Mouse (Mus musculus) kidney, adult 10 weeks (tissue): ENCODE measurements around the gene Os9. TPM values are rescaled to one million over a fixed set of nuclear protein-coding genes. Genes with fewer than 3 reads are reported as not detected.

ENCODE experiments used
- polyA plus RNA-seq: library from polyadenylated mRNA; stranded (reverse); fragments of 350-450 nt; fragmentation: Illumina TruSeq; extraction: RNeasy Lipid Tissue Mini Kit (QIAGEN cat#74804); gene quantifications from one replicate; pipeline ENCODE4 v1.2.3, GENCODE M21; 2014; ENCODE audit warnings: low read depth, low replicate concordance

Os9 gene
- polyA plus RNA-seq: 9.4 TPM

GRCm38 (mm10) chr10:127121066-127121477, at the start of gene Os9:
Gene Os9, minus strand, starts transcription at chr10:127121131.

GRCm38 (mm10) chr10:127164631-127165353, 43.9 kb upstream of the Os9 start, which contains the start of gene B4galnt1:
Gene B4galnt1, plus strand, starts transcription at chr10:127165225.

GRCm38 (mm10) chr10:127075080-127075479, 45.9 kb downstream of the Os9 start, which contains the start of gene Agap2:
Gene Agap2, plus strand, starts transcription at chr10:127075284.

GRCm38 (mm10) chr10:127070190-127071121, 50.5 kb downstream of the Os9 start, which contains the start of gene Tspan31:
Gene Tspan31, minus strand, starts transcription at chr10:127070264.

GRCm38 (mm10) chr10:127063239-127063872, 57.6 kb downstream of the Os9 start, which contains the start of gene Cdk4:
Gene Cdk4, plus strand, starts transcription at chr10:127063534.

GRCm38 (mm10) chr10:127059968-127060916, 60.7 kb downstream of the Os9 start, which contains the start of gene March9:
Gene March9, minus strand, starts transcription at chr10:127060184.

GRCm38 (mm10) chr10:127047954-127048353, 73.0 kb downstream of the Os9 start, which contains the start of gene Cyp27b1:
Gene Cyp27b1, plus strand, starts transcription at chr10:127048250.

Other genes with a start within 250 kb of the Os9 start
- gene Atp23, start 219.8 kb downstream of the Os9 start, polyA plus RNA-seq: 3.0 TPM
- 24.8 TPM for gene Ctdsp2, start 142.4 kb downstream of the Os9 start, polyA plus RNA-seq
- not detected for gene Avil, start 120.4 kb downstream of the Os9 start, polyA plus RNA-seq
- 15.5 TPM for gene Tsfm, start 90.3 kb downstream of the Os9 start, polyA plus RNA-seq
- 4.1 TPM for gene Mettl1, start 79.7 kb downstream of the Os9 start, polyA plus RNA-seq
- 1.5 TPM for gene Eef1akmt3, start 79.6 kb downstream of the Os9 start, polyA plus RNA-seq
- 0.61 TPM for gene Cyp27b1, start 72.9 kb downstream of the Os9 start, polyA plus RNA-seq
- 2.1 TPM for gene March9, start 60.9 kb downstream of the Os9 start, polyA plus RNA-seq
- 13.5 TPM for gene Cdk4, start 57.6 kb downstream of the Os9 start, polyA plus RNA-seq
- gene Tspan31, start 50.9 kb downstream of the Os9 start, polyA plus RNA-seq: 73.7 TPM
- gene Agap2, start 45.8 kb downstream of the Os9 start, polyA plus RNA-seq: not detected
- 0.73 TPM for gene B4galnt1, start 44.1 kb upstream of the Os9 start, polyA plus RNA-seq
- gene Slc26a10, start 59.5 kb upstream of the Os9 start, polyA plus RNA-seq: 0.16 TPM
- gene Arhgef25, start 69.0 kb upstream of the Os9 start, polyA plus RNA-seq: 2.4 TPM
- gene Dtx3, start 74.6 kb upstream of the Os9 start, polyA plus RNA-seq: 3.6 TPM
- gene Pip4k2c, start 90.5 kb upstream of the Os9 start, polyA plus RNA-seq: 46.3 TPM
- gene Kif5a, start 142.2 kb upstream of the Os9 start, polyA plus RNA-seq: 0.16 TPM
- gene Dctn2, start 145.2 kb upstream of the Os9 start, polyA plus RNA-seq: 18.1 TPM
- 1.0 TPM for gene Mbd6, start 167.9 kb upstream of the Os9 start, polyA plus RNA-seq
- gene Mars, start 190.7 kb upstream of the Os9 start, polyA plus RNA-seq: 7.0 TPM
- not detected for gene Arhgap9, start 200.8 kb upstream of the Os9 start, polyA plus RNA-seq
- not detected for gene Gli1, start 220.8 kb upstream of the Os9 start, polyA plus RNA-seq
- not detected for gene Inhbe, start 233.3 kb upstream of the Os9 start, polyA plus RNA-seq
- gene Inhbc, start 249.3 kb upstream of the Os9 start, polyA plus RNA-seq: not detected